Mouse (Mus musculus) MEL (cell line): ENCODE measurements around the gene Pphln1. TPM values are rescaled to one million over a fixed set of nuclear protein-coding genes. Genes with fewer than 3 reads are reported as not detected.

Source experiments
- DNase-seq: peaks from one replicate; pipeline ENCODE4 v3.0.0; 2011; ENCODE audit warnings: low read depth, low spot score
- H3K27ac ChIP-seq: 2 replicates; pipeline ENCODE4 v1.5.1; 2012; ENCODE audit warnings: low read depth, mild to moderate bottlenecking, control low read depth, low read length, moderate library complexity; ENCODE audit not compliant: control insufficient read depth
- H3K27me3 ChIP-seq, 2 experiments: fragments of 150-350 bp in 1 of 2; sonication (generic) in 1 of 2; 2 replicates each; pipeline ENCODE4 v1.6.1; 2012; ENCODE audit warnings: low read length in 2 of 2, mild to moderate bottlenecking in 2 of 2, improper control_type of control experiment in 1 of 2, moderate library complexity in 1 of 2; ENCODE audit not compliant: insufficient read depth in 2 of 2, control insufficient read depth in 1 of 2
- H3K36me3 ChIP-seq, 2 experiments: 2 replicates each; pipeline ENCODE4 v1.6.1; 2012 to 2014; ENCODE audit warnings: low read length in 2 of 2, improper control_type of control experiment in 1 of 2, inconsistent platforms in 1 of 2, mild to moderate bottlenecking in 1 of 2; ENCODE audit not compliant: insufficient read depth in 2 of 2, control insufficient read depth in 1 of 2
- H3K4me1 ChIP-seq, 2 experiments: fragments of 150-350 bp in 1 of 2; sonication (generic) in 1 of 2; 2 replicates each; pipeline ENCODE4 v1.6.1; 2012; ENCODE audit warnings: low read length in 2 of 2, improper control_type of control experiment in 1 of 2, mild to moderate bottlenecking in 1 of 2; ENCODE audit not compliant: insufficient read depth in 2 of 2, control insufficient read depth in 1 of 2
- H3K4me3 ChIP-seq, 2 experiments: fragments of 150-350 bp in 1 of 2; sonication (generic) in 1 of 2; 2 replicates each; pipeline ENCODE4 v1.5.1; 2012; ENCODE audit warnings: low read depth in 2 of 2, low read length in 2 of 2, mild to moderate bottlenecking in 2 of 2, moderate library complexity in 2 of 2, control low read depth in 1 of 2, improper control_type of control experiment in 1 of 2; ENCODE audit not compliant: control insufficient read depth in 1 of 2, insufficient read depth in 1 of 2
- H3K79me2 ChIP-seq: 2 replicates; pipeline ENCODE4 v1.6.1; 2012; ENCODE audit warnings: mild to moderate bottlenecking, low read length, moderate library complexity; ENCODE audit not compliant: control insufficient read depth, poor library complexity, insufficient read depth
- H3K9ac ChIP-seq: 2 replicates; pipeline ENCODE4 v1.6.1; 2012; ENCODE audit warnings: low read depth, mild to moderate bottlenecking, control low read depth, low read length, moderate library complexity; ENCODE audit not compliant: control insufficient read depth, poor library complexity, severe bottlenecking
- H3K9me3 ChIP-seq: fragments of 150-350 bp; sonication (generic); replicated peaks from 2 replicates; pipeline ENCODE4 v1.6.1; 2012; ENCODE audit warnings: mild to moderate bottlenecking, low read length, improper control_type of control experiment, moderate library complexity; ENCODE audit not compliant: insufficient read depth
- CHD2 ChIP-seq: IDR thresholded peaks from 2 replicates; pipeline ENCODE4 v1.6.1; 2011; ENCODE audit warnings: low read length, improper control_type of control experiment
- ELF1 ChIP-seq: IDR thresholded peaks from 2 replicates; pipeline ENCODE4 v1.6.1; 2014; ENCODE audit warnings: low read depth, mild to moderate bottlenecking, inconsistent platforms, low read length, improper control_type of control experiment, moderate library complexity
- EP300 ChIP-seq, 2 experiments: IDR thresholded peaks; 2 replicates each; pipeline ENCODE4 v1.6.1; 2011; ENCODE audit warnings: improper control_type of control experiment in 2 of 2, low read length in 2 of 2, low read depth in 1 of 2, mild to moderate bottlenecking in 1 of 2
- ETS1 ChIP-seq: IDR thresholded peaks from 2 replicates; pipeline ENCODE4 v1.6.1; 2012; ENCODE audit warnings: low read depth, mild to moderate bottlenecking, inconsistent platforms, low read length, improper control_type of control experiment, moderate library complexity
- GATA1 ChIP-seq: IDR thresholded peaks from 2 replicates; pipeline ENCODE4 v1.6.1; 2011; ENCODE audit warnings: low read depth, low read length, improper control_type of control experiment
- HCFC1 ChIP-seq: IDR thresholded peaks from 2 replicates; pipeline ENCODE4 v1.6.1; 2012; ENCODE audit warnings: low read depth, mild to moderate bottlenecking, inconsistent platforms, low read length, improper control_type of control experiment, moderate library complexity
- MAX ChIP-seq: IDR thresholded peaks from 2 replicates; pipeline ENCODE4 v1.6.1; 2011; ENCODE audit warnings: low read length, improper control_type of control experiment
- MEF2A ChIP-seq: IDR thresholded peaks from 2 replicates; pipeline ENCODE4 v1.6.1; 2014; ENCODE audit warnings: low read depth, mild to moderate bottlenecking, inconsistent platforms, low read length, improper control_type of control experiment; ENCODE audit not compliant: poor library complexity, insufficient replicate concordance, severe bottlenecking; ENCODE audit errors: extremely low read depth
- MXI1 ChIP-seq: IDR thresholded peaks from 2 replicates; pipeline ENCODE4 v1.6.1; 2011; ENCODE audit warnings: mild to moderate bottlenecking, low read depth, low read length, improper control_type of control experiment
- MYB ChIP-seq: IDR thresholded peaks from 2 replicates; pipeline ENCODE4 v1.6.1; 2011; ENCODE audit warnings: mild to moderate bottlenecking, low read depth, low read length, improper control_type of control experiment
- MYC ChIP-seq: IDR thresholded peaks from 2 replicates; pipeline ENCODE4 v1.6.1; 2011; ENCODE audit warnings: low read depth, mild to moderate bottlenecking, low read length, improper control_type of control experiment, moderate library complexity
- POLR2A ChIP-seq, 2 experiments: IDR thresholded peaks; 2 replicates each; pipeline ENCODE4 v1.6.1; 2011 to 2012; ENCODE audit warnings: low read length in 2 of 2, mild to moderate bottlenecking in 2 of 2, control low read depth in 1 of 2, improper control_type of control experiment in 1 of 2, low read depth in 1 of 2, moderate library complexity in 1 of 2; ENCODE audit not compliant: control insufficient read depth in 1 of 2, insufficient read depth in 1 of 2, poor library complexity in 1 of 2
- POLR2AphosphoS5 ChIP-seq: IDR thresholded peaks from 2 replicates; pipeline ENCODE4 v1.6.1; 2012; ENCODE audit warnings: low read depth, borderline replicate concordance, mild to moderate bottlenecking, inconsistent platforms, low read length, moderate library complexity, mixed read lengths
- RAD21 ChIP-seq: IDR thresholded peaks from 2 replicates; pipeline ENCODE4 v1.6.1; 2011; ENCODE audit warnings: mild to moderate bottlenecking, low read depth, low read length, improper control_type of control experiment
- SIN3A ChIP-seq: IDR thresholded peaks from 2 replicates; pipeline ENCODE4 v1.6.1; 2012; ENCODE audit warnings: low read length, improper control_type of control experiment, inconsistent platforms
- SMC3 ChIP-seq: IDR thresholded peaks from 2 replicates; pipeline ENCODE4 v1.6.1; 2011; ENCODE audit warnings: low read depth, low read length, improper control_type of control experiment
- TBP ChIP-seq: IDR thresholded peaks from 2 replicates; pipeline ENCODE4 v1.8.0; 2011; ENCODE audit warnings: low read depth, low read length, improper control_type of control experiment
- TCF12 ChIP-seq: IDR thresholded peaks from 2 replicates; pipeline ENCODE4 v1.6.1; 2014; ENCODE audit warnings: low read depth, mild to moderate bottlenecking, inconsistent platforms, low read length, improper control_type of control experiment, moderate library complexity
- USF1 ChIP-seq: IDR thresholded peaks from 2 replicates; pipeline ENCODE4 v1.6.1; 2014; ENCODE audit warnings: low read depth, mild to moderate bottlenecking, inconsistent platforms, low read length, improper control_type of control experiment, moderate library complexity
- USF2 ChIP-seq, 2 experiments: IDR thresholded peaks; 2 replicates each; pipeline ENCODE4 v1.6.1; 2011 to 2012; ENCODE audit warnings: improper control_type of control experiment in 2 of 2, low read length in 2 of 2, borderline replicate concordance in 1 of 2, inconsistent platforms in 1 of 2, low read depth in 1 of 2, mild to moderate bottlenecking in 1 of 2; ENCODE audit not compliant: insufficient read depth in 1 of 2
- ZC3H11A ChIP-seq: IDR thresholded peaks from 2 replicates; pipeline ENCODE4 v1.6.1; 2012; ENCODE audit warnings: low read depth, mild to moderate bottlenecking, inconsistent platforms, low read length, improper control_type of control experiment
- ZKSCAN1 ChIP-seq: IDR thresholded peaks from 2 replicates; pipeline ENCODE4 v1.6.1; 2012; ENCODE audit warnings: low read depth, mild to moderate bottlenecking, inconsistent platforms, low read length, improper control_type of control experiment, moderate library complexity
- polyA plus RNA-seq, 2 experiments: library from polyadenylated mRNA; stranded (reverse) in 1 of 2; unstranded in 1 of 2; fragments of >175 nt in 1 of 2; fragments of >200 nt in 1 of 2; gene quantifications; 2 replicates each; pipeline versions ENCODE4 v1.2.1 to v1.2.4; 2012; ENCODE audit warnings: low replicate concordance in 2 of 2, low read depth in 1 of 2; ENCODE audit not compliant: insufficient read length in 2 of 2, insufficient read depth in 1 of 2, missing spikeins in 1 of 2
- total RNA-seq: library from RNA; depleted of rRNA; stranded (reverse); fragments of 300-350 nt; gene quantifications from 2 replicates; pipeline ENCODE4 v1.2.3, GENCODE M21; 2012

Gene Pphln1
- total and polyA plus RNA-seq, 3 experiments = 43.4 to 63.0 (median 50.1) TPM

DNA sequence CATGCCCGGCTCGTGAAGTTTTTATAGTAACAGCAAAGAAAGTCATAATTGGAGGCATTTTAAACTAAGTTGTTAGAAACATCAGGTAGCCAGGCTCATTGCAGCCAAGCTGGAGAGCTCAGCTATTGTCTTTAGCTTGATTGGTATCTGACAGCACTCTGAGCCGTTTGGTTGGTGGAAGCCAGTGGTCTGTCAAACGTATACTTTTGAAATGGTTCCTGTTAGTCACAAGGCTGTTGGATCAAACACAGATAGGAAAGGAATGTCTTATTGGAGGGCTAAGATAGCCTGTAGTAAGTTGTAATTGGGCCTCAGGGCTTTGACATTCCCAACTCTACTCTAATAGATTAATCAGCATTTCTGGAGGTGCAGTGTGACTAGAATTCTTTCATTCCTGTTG is 3.3 kb downstream of the Pphln1 start:
- TF ChIP-seq MYB = no peak
- TF ChIP-seq MXI1 = peak; percentile 42; the same call in 1 of the 2 replicates
- TF ChIP-seq CHD2 = no peak
- TF ChIP-seq HCFC1 = 0 out of 2 replicates have a peak, but pooled peaks have one; percentile 24
- TF ChIP-seq POLR2AphosphoS5 = no peak
- TF ChIP-seq SMC3 = no peak
- 0 out of 2 replicates have a peak, but pooled peaks have one; percentile 19 for TF ChIP-seq MAX
- TF ChIP-seq MYC = 0 out of 2 replicates have a peak, but pooled peaks have one; percentile 20
- TF ChIP-seq GATA1 = peak; percentile 65
- no peak for TF ChIP-seq TBP
- TF ChIP-seq USF1 = 0 out of 2 replicates have a peak, but pooled peaks have one; percentile 20
- TF ChIP-seq ELF1 = no peak
- peak in 1 of 2 experiments; percentile 35; a peak in 1 of 4 replicates for TF ChIP-seq EP300 (IDR thresholded peaks at IDR 0.05; ENCODE audit: low read depth in 1 of 2, low read length in 2 of 2)
- 0 out of 2 replicates have a peak, but pooled peaks have one; percentile 34 for TF ChIP-seq ETS1
- TF ChIP-seq ZKSCAN1 = no peak
- H3K9me3 ChIP-seq = no peaks in the 10 kb centered on the region
- peaks cover 87% of the 10 kb centered on the region for H3K79me2 ChIP-seq
- H3K36me3 ChIP-seq = peaks cover 2 to 48% of the 10 kb centered on the region in 2 experiments; a peak in 3 of 4 replicates
- peak overlapping the region in 1 of 2 experiments; percentile 25; a peak in 1 of 4 replicates for H3K4me3 ChIP-seq
- H3K27ac ChIP-seq = peak overlapping the region; percentile 22
- H3K9ac ChIP-seq = no peak overlapping the region; the same call in 1 of the 2 replicates
- H3K27me3 ChIP-seq = no peaks in the 10 kb centered on the region
- peaks cover 15 to 20% of the 10 kb centered on the region in 2 experiments for H3K4me1 ChIP-seq
- peak; percentile 76 for DNase-seq

DNA sequence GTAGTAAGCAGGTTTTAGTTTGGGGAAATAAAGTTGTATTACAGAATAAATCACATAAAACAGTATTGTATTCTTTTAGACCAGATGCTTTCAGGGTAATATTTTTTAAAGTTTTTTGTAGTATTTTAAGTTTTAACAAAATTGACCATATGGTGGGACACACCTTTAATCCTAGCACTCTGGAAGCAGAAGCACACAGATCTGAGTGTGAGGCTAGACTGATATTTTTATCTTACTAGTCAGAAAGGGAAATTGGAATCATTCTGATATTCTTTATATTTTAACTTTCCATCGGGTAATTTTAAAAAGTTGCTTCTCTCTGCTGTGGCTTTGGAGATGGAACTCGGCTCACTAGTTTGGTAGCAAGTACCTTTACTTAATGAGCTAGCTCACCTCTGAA is 4.6 kb downstream of the Pphln1 start:
- H3K36me3 ChIP-seq = peaks cover 5 to 50% of the 10 kb centered on the region in 2 experiments
- no peak for DNase-seq
- H3K9ac ChIP-seq = no peak overlapping the region
- no peaks in the 10 kb centered on the region for H3K27me3 ChIP-seq
- peaks cover 87% of the 10 kb centered on the region for H3K79me2 ChIP-seq
- no peak overlapping the region for H3K4me3 ChIP-seq
- TF ChIP-seq TCF12 (peak; percentile 67; the same call in 1 of the 2 replicates), POLR2AphosphoS5 (no peak), SIN3A (peak; percentile 69), USF2 (IDR thresholded peaks at IDR 0.05; ENCODE audit: borderline replicate concordance in 1 of 2, insufficient read depth in 1 of 2, low read depth in 1 of 2, low read length in 2 of 2) (no peak), ZKSCAN1 (no peak), MYC (no peak), MEF2A (no peak), ZC3H11A (no peak), MXI1 (no peak), TBP (no peak), ETS1 (0 out of 2 replicates have a peak, but pooled peaks have one; percentile 30), GATA1 (peak; percentile 45), EP300 (IDR thresholded peaks at IDR 0.05; ENCODE audit: low read depth in 1 of 2, low read length in 2 of 2) (peak; percentile 63 to 65; a peak in 3 of 4 replicates), POLR2A (IDR thresholded peaks at IDR 0.05; ENCODE audit: control insufficient read depth in 1 of 2, insufficient read depth in 1 of 2, low read depth in 1 of 2, low read length in 2 of 2, poor library complexity in 1 of 2) (no peak), RAD21 (no peak), USF1 (no peak)
- TF ChIP-seq, all 39 proteins: peak for 5
- Histone ChIP-seq H3K27ac (no peak overlapping the region), H3K4me1 (peaks cover 17 to 18% of the 10 kb centered on the region in 2 experiments), H3K9me3 (no peaks in the 10 kb centered on the region)
